Mouse (Mus musculus): ENCODE results near the gene Slc13a1.

The Slc13a1 gene

GRCm38 (mm10) chr6:24072804-24073203 lies 95.1 kb downstream of the Slc13a1 start:
- DNase-seq, result no peak

GRCm38 (mm10) chr6:24059754-24060153 lies 108.1 kb downstream of the Slc13a1 start:
- DNase-seq, result no peak

GRCm38 (mm10) chr6:24055086-24055485 lies 112.8 kb downstream of the Slc13a1 start:
- no peak for DNase-seq

GRCm38 (mm10) chr6:24054086-24054710 lies 113.7 kb downstream of the Slc13a1 start:
- no peak for DNase-seq

- peak; percentile 33 for DNase-seq
Observed at GRCm38 (mm10) chr6:24047014-24047770, 120.7 kb downstream of the Slc13a1 start.

- DNase-seq, result no peak
Observed at GRCm38 (mm10) chr6:24043496-24043895, 124.4 kb downstream of the Slc13a1 start.
